In the genomic region with DNA sequence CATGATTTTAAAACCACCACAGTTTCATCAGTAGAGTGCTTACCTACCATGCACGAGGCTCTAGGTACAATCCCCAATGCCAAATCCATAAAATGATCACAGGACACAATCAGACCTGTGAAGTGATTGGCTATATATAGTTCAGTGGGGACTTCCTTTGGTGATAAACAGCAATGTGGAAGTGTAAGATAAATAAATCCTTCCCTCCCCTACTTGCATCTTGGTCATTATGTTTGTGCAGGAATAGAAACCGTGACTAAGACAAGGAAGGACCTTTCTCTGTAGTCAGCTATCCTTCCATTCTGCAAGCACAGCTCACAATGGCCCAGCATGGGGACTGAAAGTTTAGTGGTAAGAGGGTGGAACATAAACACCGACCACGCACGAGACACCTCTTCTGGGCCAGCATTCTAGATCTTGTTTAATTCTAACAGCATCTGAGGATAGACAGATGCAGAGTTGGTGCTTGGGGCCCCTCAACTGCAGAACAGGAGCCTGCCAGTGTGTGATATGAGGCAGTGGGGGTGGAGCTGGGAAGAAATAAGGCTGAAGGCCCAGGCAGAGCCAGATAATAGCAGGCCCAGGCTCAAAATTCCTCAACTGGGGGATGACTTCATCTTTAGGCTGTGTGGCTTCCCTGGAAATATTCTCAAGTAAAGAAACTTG, we compare ENCODE assay signal across 12 mouse cellular contexts. TPM values are rescaled to one million over a fixed set of nuclear protein-coding genes. Genes with fewer than 3 reads are reported as not detected.
A peak's percentile ranks its signal among the peaks of the same experiment; 100 is the strongest.
DNase-seq lines count a peak whose midpoint lies in the region; ATAC-seq and TF ChIP-seq lines count a peak whose summit lies in the region.
"Had no signal": no experiment of that assay in that cellular context is flagged by ENCODE, and none has a peak within 500 bp of the region (broad histone marks: within the 10 kb centered on the region; RNA-seq: fewer than 3 reads in every experiment).

No protein-coding gene starts in this region.

- H3K4me1 ChIP-seq in heart, embryonic 14.5 days (ENCODE audit: control insufficient read depth in 2 of 2, insufficient read depth in 2 of 2, low read length in 2 of 2), result peaks cover 30 to 37% of the 10 kb centered on the region in 2 experiments
- peaks cover 84% of the 10 kb centered on the region for H3K4me1 ChIP-seq in liver, embryonic 13.5 days (replicated peaks)
- H3K4me1 ChIP-seq in stomach, embryonic 14.5 days (ENCODE audit: control insufficient read depth, insufficient read depth, low read length), result no peaks in the 10 kb centered on the region

- intact Hi-C loops in heart, postnatal 36 days (cut with DNase I), result no loop called here

- peak overlapping the region; percentile 4; the same call in 1 of the 2 replicates for H3K4me2 ChIP-seq in heart, embryonic 14.5 days (ENCODE audit: low read length)
- H3K4me2 ChIP-seq in liver, embryonic 13.5 days, result peak overlapping the region; percentile 72
- H3K4me2 ChIP-seq in stomach, embryonic 14.5 days (replicated peaks; ENCODE audit: low read depth, low read length), result no peak overlapping the region

- no peak for DNase-seq in heart, postnatal 36 days
- peak; percentile 83 for DNase-seq in c-Kit-positive CD71-positive TER-119-negative erythroid progenitor cells, embryonic 14.5 days (ENCODE audit: low read depth)
- peak; percentile 88 for DNase-seq in liver, embryonic 13.5 days
- no peak for DNase-seq in thymus, postnatal 10 days (ENCODE audit: low spot score in 2 of 2)
- no peak for DNase-seq in layer of hippocampus, adult 2 months (ENCODE audit: low spot score in 2 of 2)
- no peak for DNase-seq in kidney, adult 18-20 months
- DNase-seq: cerebellum, adult 18-20 months; lung, adult 18-20 months had no signal

- no peaks in the 10 kb centered on the region for H3K27me3 ChIP-seq in heart, embryonic 14.5 days (ENCODE audit: control insufficient read depth, insufficient read depth, low read length)
- H3K27me3 ChIP-seq in liver, embryonic 13.5 days, result peaks cover 21% of the 10 kb centered on the region
- H3K27me3 ChIP-seq in stomach, embryonic 14.5 days (ENCODE audit: control insufficient read depth, insufficient read depth, low read length), result no peaks in the 10 kb centered on the region

- H3K27ac ChIP-seq in heart, embryonic 14.5 days (replicated peaks in 1 of 2; ENCODE audit: control insufficient read depth in 1 of 2, insufficient read depth in 1 of 2, low read depth in 2 of 2, low read length in 2 of 2), result peak overlapping the region; percentile 48 to 55
- H3K27ac ChIP-seq in liver, embryonic 13.5 days, result peak overlapping the region; percentile 99
- H3K27ac ChIP-seq in stomach, embryonic 14.5 days (ENCODE audit: low read length), result no peak overlapping the region
- no peak overlapping the region for H3K27ac ChIP-seq in layer of hippocampus, adult 2 months

- H3K9ac ChIP-seq in heart, embryonic 14.5 days (ENCODE audit: low read length), result no peak overlapping the region; the same call in 1 of the 2 replicates
- peak overlapping the region; percentile 69 for H3K9ac ChIP-seq in liver, embryonic 13.5 days
- no peak overlapping the region for H3K9ac ChIP-seq in stomach, embryonic 14.5 days (replicated peaks; ENCODE audit: low read depth, low read length)

- no peaks in the 10 kb centered on the region for H3K9me3 ChIP-seq in heart, embryonic 14.5 days (ENCODE audit: control insufficient read depth, low read length)
- H3K9me3 ChIP-seq in liver, embryonic 13.5 days (replicated peaks), result no peaks in the 10 kb centered on the region
- H3K9me3 ChIP-seq in stomach, embryonic 14.5 days (ENCODE audit: control insufficient read depth, low read depth, low read length), result no peaks in the 10 kb centered on the region

- no peak for ATAC-seq in heart, embryonic 14.5 days (ENCODE audit: insufficient number of reproducible peaks, insufficient read depth, low FRiP score, low read depth)
- peak; percentile 94 for ATAC-seq in liver, embryonic 13.5 days (ENCODE audit: low read depth)
- peak; percentile 73; the same call in 1 of the 2 replicates for ATAC-seq in stomach, embryonic 14.5 days (ENCODE audit: insufficient number of reproducible peaks, insufficient read depth, low FRiP score, low read depth)
- ATAC-seq: hindbrain, embryonic 16.5 days; midbrain, embryonic 16.5 days had no signal

- no peak for TF ChIP-seq CTCF in layer of hippocampus, adult 2 months (conservative IDR thresholded peaks at IDR 0.05)

- H3K36me3 ChIP-seq in heart, embryonic 14.5 days (ENCODE audit: control insufficient read depth, insufficient read depth, low read length), result no peaks in the 10 kb centered on the region
- no peaks in the 10 kb centered on the region for H3K36me3 ChIP-seq in liver, embryonic 13.5 days
- H3K36me3 ChIP-seq in stomach, embryonic 14.5 days (ENCODE audit: control insufficient read depth, insufficient read depth, low read length), result no peaks in the 10 kb centered on the region

- H3K4me3 ChIP-seq in heart, embryonic 14.5 days (ENCODE audit: control insufficient read depth in 1 of 2, insufficient read depth in 1 of 2, low read depth in 1 of 2, low read length in 2 of 2), result no peak overlapping the region
- peak overlapping the region; percentile 42 for H3K4me3 ChIP-seq in liver, embryonic 13.5 days (replicated peaks)
- no peak overlapping the region for H3K4me3 ChIP-seq in stomach, embryonic 14.5 days (ENCODE audit: low read depth, low read length)
- no peak overlapping the region for H3K4me3 ChIP-seq in layer of hippocampus, adult 2 months

- WGBS in heart, embryonic 14.5 days, result 25% methylated on average over 5 of the region's 5 CpGs
- 12% methylated on average over 5 of the region's 5 CpGs for WGBS in liver, embryonic 13.5 days (ENCODE audit: insufficient replicate concordance)
- 64% methylated on average over 5 of the region's 5 CpGs for WGBS in stomach, embryonic 14.5 days

RNA-seq across cellular contexts. Expression of a gene that starts 25.0 kb away (rescaled TPM):
- 33.2 and 38.2 TPM in 2 replicates for polyA plus RNA-seq in heart, embryonic 14.5 days (2014; fragmentation: Nextera tagmentation; extraction: Ambion mirVana)
- 10 to 100 TPM; 75.5 to 90.6 TPM for total RNA-seq in heart, postnatal 36 days (2021)
- polyA plus RNA-seq in liver, embryonic 13.5 days (2015; fragmentation: Nextera tagmentation; extraction: Ambion mirVana), result 21.9 and 25.3 TPM in 2 replicates
- 28.7 and 31.6 TPM in 2 replicates for polyA plus RNA-seq in stomach, embryonic 14.5 days (2014; fragmentation: Nextera tagmentation; extraction: Ambion mirVana)
- total RNA-seq in layer of hippocampus, adult 2 months (2021), result 100 to 1,000 TPM; 100 to 103 TPM

RNA-seq across cellular contexts. Expression of a gene that starts 27.6 kb away (rescaled TPM):
- polyA plus RNA-seq in heart, embryonic 14.5 days (2014; fragmentation: Nextera tagmentation; extraction: Ambion mirVana), result 19.9 and 22.7 TPM in 2 replicates
- total RNA-seq in heart, postnatal 36 days (2021), result 10 to 100 TPM; 10.3 to 14.2 TPM
- polyA plus RNA-seq in liver, embryonic 13.5 days (2015; fragmentation: Nextera tagmentation; extraction: Ambion mirVana), result 15.5 and 16.7 TPM in 2 replicates
- 19.1 and 23.5 TPM in 2 replicates for polyA plus RNA-seq in stomach, embryonic 14.5 days (2014; fragmentation: Nextera tagmentation; extraction: Ambion mirVana)
- total RNA-seq in layer of hippocampus, adult 2 months (2021), result 10 to 100 TPM; 22.4 to 26.0 TPM

Comparison
In these comparisons a context has a peak if more than half of its experiments do, and no peak if none do; other contexts are left out.
1. H3K27ac ChIP-seq: peak in heart, embryonic 14.5 days (2 of 2) and liver, embryonic 13.5 days (single experiment); none in stomach, embryonic 14.5 days (single experiment) and layer of hippocampus, adult 2 months (single experiment).
2. DNase-seq: peak in c-Kit-positive CD71-positive TER-119-negative erythroid progenitor cells, embryonic 14.5 days (single experiment) and liver, embryonic 13.5 days (single experiment); none in heart, postnatal 36 days (0 of 2), thymus, postnatal 10 days (0 of 2), layer of hippocampus, adult 2 months (0 of 2) and kidney, adult 18-20 months (single experiment).